Mouse (Mus musculus) spleen, postnatal 14 days (tissue): ENCODE measurements around the gene Smad5.

ENCODE experiments used
- DNase-seq, 2 experiments: peaks; one replicate each; pipeline ENCODE4 v3.0.0; 2021 to 2022; ENCODE audit warnings: low spot score in 2 of 2

The Smad5 gene

GRCm38 (mm10) chr13:56701924-56702323, 886 bp upstream of the Smad5 start:
- DNase-seq, result no peak

GRCm38 (mm10) chr13:56703222-56703870, 536 bp downstream of the Smad5 start:
- peak; percentile 31 to 38 for DNase-seq

- DNase-seq, result no peak
Observed at GRCm38 (mm10) chr13:56703871-56704321, 1.1 kb downstream of the Smad5 start.

- DNase-seq, result no peak
Observed at GRCm38 (mm10) chr13:56704596-56704995, 1.8 kb downstream of the Smad5 start.

GRCm38 (mm10) chr13:56707111-56707510, 4.3 kb downstream of the Smad5 start:
- no peak for DNase-seq

DNA sequence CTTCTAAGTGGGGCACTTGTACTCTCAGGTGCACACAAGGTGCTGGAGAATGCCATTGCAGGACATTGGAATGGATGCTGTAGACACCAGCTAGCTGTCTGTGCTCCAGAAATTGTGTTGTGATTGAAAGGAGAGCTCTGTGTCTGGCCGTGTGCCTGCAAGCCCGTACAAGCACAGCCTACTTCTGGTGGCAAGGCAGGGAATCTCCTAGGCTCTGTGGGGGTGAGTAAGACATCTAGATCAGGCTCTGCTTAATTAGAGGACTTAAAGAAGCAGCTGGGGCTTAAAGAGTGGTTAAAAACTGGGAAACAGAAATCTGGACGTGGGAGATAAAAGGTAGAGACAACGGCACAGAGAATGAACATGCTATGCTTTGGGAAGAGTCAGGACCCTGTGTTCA, 4.8 kb downstream of the Smad5 start:
- DNase-seq, result no peak

- DNase-seq, result no peak
Observed at GRCm38 (mm10) chr13:56710620-56711019, 7.8 kb downstream of the Smad5 start.

DNA sequence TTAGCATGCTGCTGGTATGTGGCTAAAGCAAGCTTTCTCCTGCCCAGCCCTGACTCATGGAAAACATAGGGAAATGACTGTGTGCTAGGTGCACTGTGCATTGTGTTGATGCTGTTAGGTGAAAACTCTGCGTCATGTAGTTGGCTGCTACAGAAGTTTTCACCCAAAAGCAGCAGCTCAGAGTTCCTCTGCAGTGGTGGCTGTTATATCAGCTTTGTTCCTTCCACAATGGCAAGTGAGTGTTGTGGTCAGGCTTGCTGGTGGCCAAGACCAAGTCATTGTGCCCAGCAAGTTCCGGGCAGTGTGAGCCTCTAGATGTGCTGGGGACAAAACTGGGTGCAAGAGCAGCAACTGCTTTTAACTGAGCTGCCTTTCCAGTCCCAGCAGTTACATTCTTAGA, 9.4 kb downstream of the Smad5 start:
- no peak for DNase-seq

DNA sequence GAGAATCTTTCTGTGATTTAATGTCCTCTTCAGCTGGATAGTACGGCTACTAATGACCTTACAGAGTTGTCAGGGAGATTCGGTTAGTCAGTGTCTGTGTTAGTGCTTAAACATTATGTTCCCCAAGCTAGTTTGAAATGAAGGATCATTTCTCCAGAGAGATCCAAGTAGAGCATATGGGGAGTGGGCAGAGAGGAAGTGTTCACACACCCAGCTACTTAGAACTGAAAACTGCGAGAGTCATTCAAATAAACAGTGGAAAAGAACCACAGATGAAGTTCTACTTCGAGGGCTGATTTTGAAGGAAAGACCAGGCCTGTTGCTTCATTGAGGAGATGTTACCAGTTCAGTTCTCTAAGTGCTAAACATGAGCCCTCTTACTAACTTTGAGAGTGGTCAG, 23.7 kb downstream of the Smad5 start:
- no peak for DNase-seq

DNA sequence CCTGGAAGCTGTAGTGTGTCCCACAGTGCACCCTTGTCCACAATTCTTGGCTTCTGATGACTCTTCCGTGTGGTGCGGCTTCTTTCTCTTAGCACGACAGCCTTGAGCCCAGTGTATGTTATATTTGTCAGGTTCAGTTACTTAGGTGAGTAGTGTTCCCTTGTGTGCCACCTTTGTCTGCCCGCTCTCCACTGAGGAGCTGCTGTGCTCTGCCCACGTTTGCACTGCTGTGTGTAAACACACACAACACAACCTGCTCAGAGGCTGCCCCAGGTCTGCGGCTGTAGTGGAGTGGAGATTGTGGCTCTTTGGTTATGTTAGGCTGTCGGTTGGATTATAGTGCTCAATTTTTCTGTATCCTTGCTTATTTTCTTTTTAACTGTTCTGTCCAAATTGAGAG, 26.2 kb downstream of the Smad5 start:
- DNase-seq, result no peak

DNA sequence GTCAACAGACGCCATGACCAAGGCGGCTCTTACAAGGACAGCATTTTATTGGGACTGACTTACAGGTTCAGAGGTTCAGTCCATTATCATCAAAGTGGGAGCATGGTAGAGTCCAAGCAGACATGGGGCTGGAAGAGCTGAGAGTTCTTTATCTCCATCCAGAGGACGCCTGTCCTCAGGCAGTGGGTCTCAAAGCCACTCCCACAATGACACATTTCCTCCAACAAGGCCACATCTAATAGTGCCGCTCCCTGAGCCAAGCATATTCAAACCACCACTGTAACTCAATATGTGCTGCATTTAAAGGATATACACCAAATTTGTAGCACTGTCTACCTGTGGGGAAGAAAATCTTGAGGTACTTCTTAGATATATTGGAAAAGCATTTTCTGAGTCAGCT, 31.8 kb downstream of the Smad5 start:
- no peak for DNase-seq

GRCm38 (mm10) chr13:56735212-56735875, 32.5 kb downstream of the Smad5 start:
- DNase-seq, result no peak

DNA sequence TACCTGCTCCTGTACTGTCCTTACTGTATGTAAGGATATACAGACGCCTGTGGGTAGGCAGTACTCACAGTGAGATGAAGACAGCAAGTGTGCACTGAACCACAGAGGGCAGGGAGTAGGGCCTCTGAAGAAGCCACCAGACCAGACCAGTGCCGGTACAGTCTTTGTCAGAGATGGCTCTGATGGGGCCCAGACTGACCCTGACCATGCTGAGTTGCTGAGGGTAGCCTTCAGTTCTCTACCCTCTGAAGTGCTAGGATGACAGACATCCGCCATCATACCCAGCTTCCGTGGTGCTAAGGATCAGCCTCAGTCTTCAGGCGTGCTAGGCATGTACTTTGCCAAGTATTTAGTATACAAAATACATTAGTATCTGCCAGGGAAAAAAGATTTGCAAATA, 36.7 kb downstream of the Smad5 start:
- DNase-seq, result no peak

GRCm38 (mm10) chr13:56740496-56740895, 37.7 kb downstream of the Smad5 start:
- DNase-seq, result no peak

GRCm38 (mm10) chr13:56741691-56742090, 38.9 kb downstream of the Smad5 start:
- DNase-seq, result no peak

DNA sequence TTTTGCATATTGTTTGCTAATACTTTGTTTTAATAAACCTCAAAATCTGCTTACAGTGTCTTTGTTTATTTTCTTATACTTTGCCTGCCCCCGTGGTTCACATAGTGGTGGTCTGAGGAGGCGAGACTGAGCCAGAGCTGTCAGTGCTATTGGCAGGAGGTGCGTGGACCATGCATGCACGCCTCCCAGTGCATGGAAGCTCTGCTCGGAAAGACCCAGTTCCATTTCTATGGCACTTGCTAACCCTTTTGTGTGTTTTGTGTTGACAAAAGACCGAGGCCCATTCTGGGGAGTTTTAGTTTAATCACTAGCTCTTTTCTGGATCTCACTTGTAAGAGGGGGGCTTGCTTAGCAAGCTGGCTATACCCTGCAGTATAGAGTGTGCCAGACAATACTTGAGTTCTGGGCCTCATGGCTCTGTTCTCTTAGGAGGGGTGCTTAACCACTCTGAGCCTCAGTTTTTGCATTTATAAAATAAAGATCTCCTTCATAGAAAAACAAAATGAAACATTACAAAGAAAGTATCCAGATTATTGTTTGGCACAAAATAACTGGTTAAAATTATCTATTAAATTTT, 39.6 kb downstream of the Smad5 start:
- DNase-seq, result no peak

GRCm38 (mm10) chr13:56746739-56747532, 44.1 kb downstream of the Smad5 start:
- DNase-seq, result no peak

DNA sequence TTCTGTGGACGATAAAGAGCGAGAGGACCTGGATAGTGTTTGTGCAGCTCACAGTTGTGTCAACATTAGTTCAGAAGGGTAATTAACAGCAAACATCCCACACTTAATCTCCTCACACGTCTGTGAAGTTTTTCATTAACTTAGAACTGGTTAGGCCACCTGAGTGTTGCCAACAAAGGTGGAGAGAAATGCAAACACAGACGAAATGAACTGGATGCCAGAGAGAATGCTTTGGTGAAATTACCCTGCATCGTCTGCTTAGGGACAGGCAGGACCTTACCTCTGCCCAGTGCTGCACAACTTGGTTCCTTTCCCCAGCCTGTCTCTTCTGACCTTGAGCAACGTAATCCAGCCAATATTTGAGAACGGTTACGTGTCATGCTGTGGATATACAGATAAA, 44.7 kb downstream of the Smad5 start:
- DNase-seq, result no peak

- DNase-seq, result no peak
Observed at GRCm38 (mm10) chr13:56749377-56749776, 46.6 kb downstream of the Smad5 start.

- no peak for DNase-seq
Observed at GRCm38 (mm10) chr13:56751774-56752173, 49.0 kb downstream of the Smad5 start.

- DNase-seq, result no peak
Observed at GRCm38 (mm10) chr13:56752474-56753191, 49.8 kb downstream of the Smad5 start.
